Mouse (Mus musculus) T-helper 2 cell (primary cell): ENCODE results near the gene Acsf2.

Experiments used
- in situ Hi-C: fragments of 300-600 bp; cut with MboI, MseI; formaldehyde crosslinking; loops from one replicate; pipeline ENCODE4 v1.15.1; 2025; ENCODE audit warnings: high pct_unique_total_duplicates

Gene Acsf2

DNA sequence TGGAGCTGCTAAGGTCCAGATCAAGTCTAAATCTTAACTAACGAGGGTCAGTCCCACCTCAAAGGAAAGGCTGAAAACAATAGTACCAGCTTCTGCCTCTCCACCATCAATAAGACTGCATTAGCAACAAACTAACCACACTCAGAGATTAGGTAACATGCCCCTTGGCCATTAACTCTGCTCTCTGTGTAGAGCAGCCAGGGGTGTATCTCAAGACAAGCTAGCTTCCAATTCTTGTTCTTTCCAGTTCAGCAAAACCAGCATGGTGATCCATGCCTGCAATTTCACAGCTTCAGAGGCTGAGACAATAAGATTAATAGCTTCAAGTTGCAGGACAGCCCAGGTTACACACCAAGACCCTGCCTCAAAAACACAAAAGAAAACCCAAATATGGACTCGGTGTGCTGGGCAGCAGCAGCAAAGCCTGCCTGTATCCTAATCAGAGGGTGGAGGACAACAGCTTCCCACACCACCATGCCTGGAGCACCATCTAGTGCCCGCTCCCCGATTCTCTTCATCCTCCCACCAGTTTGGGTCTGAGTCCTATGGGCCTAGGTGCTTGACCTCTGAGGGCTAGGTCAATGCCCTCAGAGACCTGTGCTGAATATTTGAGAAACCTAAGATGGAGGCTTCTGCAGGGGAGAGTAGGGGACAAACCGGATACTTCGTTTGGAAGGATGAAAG lies 3.1 kb downstream of the Acsf2 start:
- in situ Hi-C loops = no loop called here

DNA sequence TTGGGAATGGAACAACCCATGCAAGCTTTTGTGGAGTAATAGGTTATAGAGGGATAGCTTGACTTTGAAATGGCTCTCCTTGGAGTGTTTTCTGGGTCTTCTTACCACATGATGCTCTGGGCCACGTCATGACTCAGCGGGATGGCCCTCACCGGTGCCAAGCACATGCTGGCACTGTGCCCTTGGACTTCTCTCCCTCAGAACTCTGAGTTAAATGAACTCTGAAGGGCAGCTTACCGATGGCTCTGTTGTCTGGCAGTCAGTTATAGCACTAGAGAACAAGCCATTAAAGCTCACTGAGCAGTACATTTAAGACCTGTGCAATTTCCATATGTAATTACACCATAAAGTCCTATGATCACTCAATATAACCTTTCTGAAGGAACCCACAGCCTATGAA lies 4.4 kb downstream of the Acsf2 start:
- in situ Hi-C loops = no loop called here

DNA sequence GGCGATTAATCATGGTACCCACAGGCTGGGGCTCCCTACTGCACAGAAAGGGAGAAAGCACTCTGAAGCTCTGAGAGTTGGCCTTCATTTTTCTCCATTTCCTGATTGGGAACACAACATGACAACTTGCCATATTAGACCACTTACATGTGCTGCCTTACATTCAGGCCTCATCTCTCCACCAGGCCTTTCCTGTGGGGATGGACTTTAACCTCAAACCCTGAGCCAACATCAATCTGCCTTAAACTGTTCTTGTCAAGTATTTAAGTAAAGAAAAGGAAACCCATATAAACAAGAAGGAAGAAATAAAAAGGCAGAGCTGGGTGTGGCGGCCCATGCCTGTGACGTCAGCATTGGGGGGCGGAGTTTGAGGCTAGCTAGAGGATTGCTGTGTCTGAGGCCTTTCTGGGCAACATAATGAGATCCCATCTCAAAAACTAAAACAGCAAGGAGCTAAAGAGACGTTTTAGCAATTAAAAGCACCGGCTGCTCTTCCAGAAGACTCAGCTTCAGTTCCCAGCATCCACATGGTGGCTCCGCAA lies 5.3 kb downstream of the Acsf2 start:
- in situ Hi-C loops = no loop called here

DNA sequence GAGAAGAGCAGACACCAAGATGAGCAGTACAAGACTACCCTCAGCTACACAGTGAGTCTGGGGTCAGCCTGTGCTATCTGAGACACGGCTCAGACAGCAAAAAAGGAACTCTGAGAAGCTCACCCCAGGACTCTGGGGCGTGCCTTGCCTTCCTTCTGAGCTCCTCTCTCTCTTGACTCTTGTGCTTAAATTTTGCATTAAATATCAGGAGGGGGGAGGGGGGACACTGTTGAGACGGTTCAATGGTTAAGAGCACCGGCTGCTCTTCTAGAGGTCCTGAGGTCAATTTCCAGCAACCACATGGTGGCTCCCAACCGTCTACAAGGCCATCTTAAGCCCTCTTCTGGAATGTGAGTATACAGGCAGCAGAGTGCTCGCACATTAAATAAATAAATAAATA lies 14.2 kb downstream of the Acsf2 start:
- in situ Hi-C loops = no loop called here

DNA sequence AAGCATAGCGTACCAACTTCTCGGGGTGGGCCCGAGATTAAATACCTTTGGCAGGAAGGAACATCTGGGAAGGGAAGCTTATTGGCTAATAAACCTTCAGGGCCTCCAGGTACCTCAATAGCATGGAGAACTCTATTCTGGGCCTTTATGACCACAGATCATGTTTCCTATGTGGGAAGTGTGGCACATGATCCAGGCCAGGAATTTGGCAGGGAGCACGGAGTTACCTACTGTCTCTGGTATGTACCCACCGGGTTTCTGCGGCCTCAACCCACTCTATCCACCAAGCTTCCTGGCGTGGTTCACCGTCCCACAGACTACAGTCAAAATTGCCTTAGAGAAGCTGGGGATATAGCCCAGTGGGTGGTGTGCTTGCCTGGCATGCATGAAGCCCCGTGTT lies 16.6 kb downstream of the Acsf2 start:
- in situ Hi-C loops = no loop called here

DNA sequence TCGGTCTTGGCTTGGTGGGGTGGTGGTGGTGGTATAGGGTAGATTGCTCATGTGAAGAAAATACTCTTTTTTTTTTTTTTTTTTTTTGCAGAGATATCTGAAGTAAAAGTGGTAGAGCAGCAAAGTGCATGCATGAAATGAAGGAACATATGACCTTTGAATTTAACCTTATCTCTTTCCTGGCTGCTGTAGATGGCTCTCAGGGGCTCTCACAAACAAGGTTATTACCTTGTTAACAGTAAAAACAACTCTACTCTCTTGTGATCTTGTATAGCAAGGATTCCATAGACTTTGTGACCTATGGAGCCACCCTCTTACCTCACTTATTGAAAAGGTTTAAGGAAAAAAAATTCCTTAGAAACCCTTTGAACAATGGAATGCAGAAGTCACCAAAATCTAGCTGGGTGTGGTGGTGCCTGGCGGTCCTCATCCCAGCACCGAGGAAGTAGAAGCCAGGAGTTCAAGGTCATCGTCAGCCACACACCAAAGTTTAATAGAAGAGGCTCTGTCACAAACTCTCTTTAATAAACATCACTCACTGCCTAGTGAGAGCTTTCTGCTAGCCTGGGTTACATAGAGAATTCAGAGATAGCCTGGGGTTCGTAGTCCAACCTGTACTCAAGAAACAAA lies 21.4 kb downstream of the Acsf2 start:
- in situ Hi-C loops = no loop called here

DNA sequence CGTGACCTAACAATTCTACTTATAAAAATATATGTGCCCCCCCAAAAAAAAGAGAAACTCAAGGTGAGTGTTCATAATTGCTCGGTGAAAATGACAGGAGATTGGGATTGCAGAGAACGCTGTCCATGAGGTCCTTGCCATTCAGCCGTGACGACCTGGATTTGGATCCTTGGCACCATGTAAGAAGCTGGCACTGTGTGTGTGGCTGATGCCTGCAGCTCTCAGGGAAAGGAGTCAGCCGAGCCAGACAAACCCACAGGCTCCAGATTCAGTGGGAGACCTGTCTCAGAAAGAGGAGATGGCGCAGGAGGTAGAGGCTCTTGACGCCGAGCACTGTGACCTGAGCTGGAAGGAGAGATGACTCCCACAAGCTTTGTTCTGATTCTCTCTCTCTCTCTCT lies 25.3 kb downstream of the Acsf2 start:
- in situ Hi-C loops = no loop called here

DNA sequence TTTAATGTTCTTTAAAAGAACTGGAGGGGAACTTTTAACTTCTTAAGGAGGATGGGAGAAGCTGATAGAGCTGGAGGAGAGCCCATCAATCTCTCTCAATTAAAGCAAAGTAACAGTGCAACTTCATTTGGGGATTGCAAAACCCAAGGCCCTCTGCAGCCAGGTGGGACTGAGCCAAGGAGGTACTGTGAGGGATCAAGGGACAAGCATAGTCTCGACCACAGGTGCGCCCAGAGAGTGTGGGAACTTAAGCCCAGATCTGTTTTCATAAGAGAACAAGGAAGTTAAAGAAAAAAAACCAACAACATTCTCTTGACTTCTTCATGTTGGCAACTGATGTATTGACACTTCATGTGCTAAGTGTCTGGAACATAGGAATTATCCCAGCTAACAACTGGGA lies 26.6 kb downstream of the Acsf2 start:
- in situ Hi-C loops = no loop called here

DNA sequence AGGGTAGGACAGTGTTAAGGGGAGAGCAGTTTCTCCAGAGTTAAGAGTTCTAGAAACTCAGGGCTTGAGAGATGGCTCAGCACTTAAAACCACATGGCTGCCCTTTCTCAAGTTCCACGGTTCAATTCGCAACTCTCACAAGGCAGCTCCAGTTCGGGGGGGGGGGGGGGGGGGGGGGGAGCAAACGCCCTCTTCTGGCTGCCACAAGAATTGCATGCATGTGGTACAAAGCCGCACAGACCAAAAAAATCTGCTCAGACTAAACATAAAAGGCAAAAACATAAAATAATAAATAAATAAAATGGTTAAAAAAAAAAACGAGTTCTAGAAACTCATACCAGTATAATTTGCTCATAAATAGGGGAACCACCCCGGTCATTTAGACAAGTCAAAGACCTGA lies 27.1 kb downstream of the Acsf2 start:
- in situ Hi-C loops = no loop called here

DNA sequence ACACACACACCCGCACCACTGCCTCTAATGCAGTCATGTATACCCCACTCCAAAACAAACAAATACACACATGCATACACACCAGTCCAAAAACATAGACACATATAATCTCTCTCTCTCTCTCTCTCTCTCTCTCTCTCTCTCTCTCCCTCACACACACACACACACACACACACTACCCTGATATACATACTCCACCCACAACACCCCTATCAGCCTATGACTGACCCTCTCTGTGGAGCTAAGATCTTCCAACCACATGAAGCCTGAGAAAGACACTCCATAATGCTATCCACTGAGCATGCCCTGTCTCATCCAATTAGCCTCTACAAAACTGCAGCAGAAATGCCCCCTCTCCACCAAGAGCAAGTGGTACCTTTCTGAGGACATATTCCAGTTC lies 29.8 kb downstream of the Acsf2 start:
- in situ Hi-C loops = no loop called here

DNA sequence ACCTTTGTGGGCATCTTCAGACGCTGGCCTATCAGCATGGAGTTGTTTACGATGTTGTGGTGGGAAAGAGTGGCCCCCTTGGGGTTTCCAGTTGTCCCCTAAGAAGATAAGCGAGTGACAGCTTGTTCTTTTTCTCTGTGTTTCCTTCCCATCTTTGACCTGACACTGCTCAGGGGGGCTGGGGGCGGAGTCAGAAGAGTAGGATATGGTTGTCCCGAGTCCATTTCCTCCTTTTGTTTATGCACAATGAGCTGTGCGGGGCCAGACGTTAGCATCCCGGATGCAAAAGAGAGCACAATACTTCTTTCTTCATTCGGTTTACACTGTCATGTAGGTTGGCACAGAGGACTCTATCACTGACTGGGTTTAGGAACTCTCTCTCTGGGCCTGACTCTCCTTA lies 31.1 kb downstream of the Acsf2 start:
- in situ Hi-C loops = no loop called here

DNA sequence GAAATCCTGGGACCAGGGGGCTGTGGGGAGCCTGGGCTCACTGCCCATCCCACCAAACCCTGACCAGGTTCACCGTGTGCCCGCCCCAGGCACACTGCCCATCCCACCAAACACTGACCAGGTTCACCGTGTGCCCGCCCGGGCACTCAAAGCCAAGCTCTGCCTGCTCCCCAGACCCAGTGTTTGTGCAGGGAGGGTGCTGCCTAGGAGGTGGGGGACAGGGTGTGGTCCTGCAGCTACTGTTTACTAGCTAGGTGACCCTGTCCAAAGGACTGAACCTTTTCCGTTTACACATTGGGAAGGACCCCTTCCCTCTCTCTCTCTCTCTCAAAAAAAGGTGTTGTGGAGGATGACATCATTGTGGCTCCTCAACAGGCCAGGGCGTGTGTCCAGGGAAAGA lies 34.3 kb downstream of the Acsf2 start:
- in situ Hi-C loops = no loop called here

DNA sequence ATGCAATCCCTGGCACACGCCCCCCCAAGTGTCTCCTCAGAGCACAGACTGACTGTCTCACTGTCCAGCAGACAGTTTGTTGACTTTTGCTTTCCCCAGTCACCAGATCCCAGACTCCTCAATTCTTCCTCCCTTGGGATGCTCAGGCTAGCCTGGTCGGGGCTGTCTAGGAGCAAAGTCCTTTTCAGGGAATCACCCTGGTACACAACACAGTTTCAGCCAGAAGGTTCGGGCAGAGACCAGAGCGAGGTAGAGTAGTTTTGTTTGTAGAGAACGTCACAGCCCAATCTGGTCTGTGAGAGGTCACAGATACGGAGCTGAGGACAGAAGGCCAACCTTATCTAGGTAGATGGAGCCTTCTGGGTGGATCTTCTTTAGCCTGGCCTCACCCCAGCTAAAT lies 35.1 kb downstream of the Acsf2 start:
- in situ Hi-C loops = no loop called here

DNA sequence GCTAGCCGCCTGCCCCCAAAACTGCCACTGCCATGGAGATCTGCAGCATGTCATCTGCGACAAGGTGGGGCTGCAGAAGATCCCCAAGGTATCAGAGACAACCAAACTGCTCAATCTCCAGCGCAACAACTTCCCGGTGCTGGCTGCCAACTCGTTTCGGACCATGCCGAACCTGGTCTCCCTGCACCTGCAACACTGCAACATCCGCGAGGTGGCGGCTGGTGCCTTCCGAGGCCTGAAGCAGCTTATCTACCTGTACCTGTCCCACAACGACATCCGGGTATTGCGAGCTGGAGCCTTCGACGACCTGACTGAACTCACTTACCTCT lies 36.6 kb downstream of the Acsf2 start:
- in situ Hi-C loops = no loop called here

DNA sequence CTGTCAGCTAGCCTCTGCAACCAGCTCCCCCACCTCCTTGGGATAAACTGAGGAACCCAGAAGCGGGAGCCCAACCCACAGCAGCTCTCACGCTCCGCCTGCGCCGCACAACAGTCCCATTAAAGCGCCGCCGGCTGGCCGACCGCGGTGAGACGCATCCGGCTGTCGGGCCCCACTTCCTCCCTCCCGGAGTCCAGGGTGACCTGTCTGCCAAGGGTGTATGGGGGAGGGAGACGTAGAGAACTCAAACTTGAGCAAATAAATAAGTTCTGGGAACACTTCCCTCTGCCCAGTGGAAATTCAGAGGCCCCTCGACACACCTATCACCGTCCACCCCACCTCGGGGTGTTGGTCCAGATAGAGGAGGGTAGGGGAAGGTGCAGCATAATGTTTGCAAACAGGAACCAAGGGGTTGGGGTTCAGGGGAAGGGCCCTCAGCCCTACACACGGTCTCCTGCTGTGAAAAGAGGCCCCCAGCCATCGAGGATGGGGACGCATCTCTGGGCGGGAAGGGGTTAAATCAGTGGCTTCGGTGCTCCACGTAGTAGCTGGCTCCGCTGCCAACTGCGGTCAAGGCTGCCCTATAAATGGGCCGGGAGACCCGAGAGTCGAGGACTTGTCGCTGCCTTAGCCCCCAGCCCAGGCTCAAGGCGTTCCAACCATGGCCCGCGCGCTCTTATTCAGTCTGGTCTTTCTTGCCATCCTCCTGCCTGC lies 37.1 kb downstream of the Acsf2 start, which contains the start of gene Chad:
Gene Chad, plus strand, starts transcription at position 611 of the 714 bp plus-strand sequence.
- in situ Hi-C loops = no loop called here

DNA sequence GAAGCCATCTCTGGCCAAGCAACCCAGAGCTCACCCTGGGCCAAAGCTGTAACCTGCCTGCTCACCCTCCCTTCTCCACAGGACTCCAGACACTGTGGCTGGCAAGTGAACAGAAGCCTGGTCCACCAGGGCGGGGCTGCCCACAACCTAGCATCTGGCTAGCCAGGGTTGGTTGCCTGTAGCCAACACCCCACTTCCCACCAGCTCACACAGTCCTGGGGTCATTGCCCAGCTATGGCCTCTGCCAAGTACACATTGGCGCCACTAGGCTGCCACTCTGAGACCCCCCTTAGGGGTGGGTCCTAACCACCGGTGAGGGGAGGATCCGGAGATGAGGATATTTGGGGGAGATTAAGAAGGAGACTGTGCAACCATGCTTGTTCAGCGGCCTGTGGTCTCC lies 37.9 kb downstream of the Acsf2 start:
- in situ Hi-C loops = no loop called here

DNA sequence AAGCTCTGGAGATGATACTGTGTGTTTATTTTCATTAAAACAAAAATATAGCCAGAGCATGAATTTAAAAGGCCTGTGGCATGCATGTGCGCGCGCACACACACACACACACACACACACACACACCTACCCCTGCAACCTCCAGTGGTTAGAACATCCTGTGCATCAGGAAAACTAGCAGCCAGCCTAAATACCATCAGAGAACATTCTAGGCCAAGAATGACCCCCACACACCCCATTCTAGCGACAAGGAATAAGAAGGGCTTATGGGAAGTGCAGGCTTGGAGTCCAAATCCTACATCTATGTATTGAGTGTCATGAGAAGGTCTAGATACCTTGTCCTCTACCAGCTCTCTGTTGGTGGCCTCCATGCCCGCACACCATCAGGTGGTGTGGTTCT lies 38.3 kb downstream of the Acsf2 start:
- in situ Hi-C loops = no loop called here

DNA sequence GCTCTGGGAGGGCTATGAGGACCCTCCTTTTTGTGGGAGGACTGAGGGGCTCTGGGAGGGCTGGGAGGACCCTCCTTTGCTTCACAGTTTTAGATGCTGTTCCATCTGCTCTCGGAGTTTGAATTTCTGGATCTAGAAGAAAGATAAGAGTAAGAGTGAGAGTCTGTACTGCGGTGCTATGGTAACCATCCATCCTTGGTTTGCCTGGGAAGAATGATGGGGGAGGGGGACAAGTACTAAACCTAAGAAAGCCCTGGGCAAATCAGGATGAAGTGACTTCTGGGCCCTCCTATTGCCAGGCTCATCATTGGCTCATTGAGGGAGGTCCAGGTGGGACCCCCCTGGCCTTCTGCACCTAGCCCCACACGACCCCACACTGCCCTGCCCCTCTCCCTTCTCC lies 43.4 kb downstream of the Acsf2 start:
- in situ Hi-C loops = no loop called here

DNA sequence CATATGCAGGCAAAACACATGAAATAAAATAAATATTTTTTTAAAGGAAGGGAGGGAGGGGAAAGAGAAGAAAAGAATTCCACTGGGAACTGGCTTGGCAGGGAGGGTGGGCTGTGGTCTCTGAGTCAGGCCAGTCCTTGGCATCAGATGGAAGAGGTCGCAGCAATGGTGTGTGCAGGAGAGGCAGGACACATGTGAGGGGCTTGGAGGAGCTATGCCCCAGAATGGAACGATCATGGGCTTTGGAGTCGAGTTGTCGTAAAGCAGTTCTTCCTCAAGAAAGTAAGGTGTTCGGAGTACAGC lies 51.3 kb downstream of the Acsf2 start:
- in situ Hi-C loops = no loop called here

DNA sequence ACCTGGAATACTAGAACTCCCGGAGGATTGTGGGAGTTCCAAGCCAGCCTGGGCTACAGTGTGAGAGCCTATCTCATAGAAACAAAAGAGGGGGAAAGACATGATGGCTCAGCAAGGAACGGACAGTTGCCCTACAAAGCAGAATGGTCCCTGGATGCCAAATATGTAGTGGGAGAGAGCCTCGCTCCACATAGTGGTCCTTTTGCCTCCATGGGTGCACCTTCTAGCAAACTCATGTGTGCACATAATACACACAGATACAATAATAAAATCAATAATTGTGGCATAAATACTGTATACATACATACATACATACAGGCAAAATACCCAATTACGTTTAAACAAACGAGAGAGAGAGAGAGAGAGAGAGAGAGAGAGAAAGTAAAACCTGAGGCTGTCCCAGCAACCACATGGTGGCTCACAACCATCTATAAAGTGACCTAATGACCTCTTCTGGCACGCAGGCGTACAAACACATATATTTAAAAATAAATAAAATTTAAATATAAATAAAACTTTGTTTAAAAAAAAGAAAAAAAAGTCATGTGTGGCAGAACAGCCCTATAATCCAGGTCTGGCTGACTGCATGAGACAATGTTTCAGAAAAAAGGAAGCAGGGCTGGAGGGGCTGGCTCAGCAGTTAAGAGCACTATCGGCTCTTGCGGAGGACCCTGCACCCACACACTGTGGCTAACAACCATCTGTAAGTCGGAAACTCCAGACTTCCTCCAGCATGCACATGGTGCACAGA lies 51.8 kb downstream of the Acsf2 start:
- in situ Hi-C loops = no loop called here

DNA sequence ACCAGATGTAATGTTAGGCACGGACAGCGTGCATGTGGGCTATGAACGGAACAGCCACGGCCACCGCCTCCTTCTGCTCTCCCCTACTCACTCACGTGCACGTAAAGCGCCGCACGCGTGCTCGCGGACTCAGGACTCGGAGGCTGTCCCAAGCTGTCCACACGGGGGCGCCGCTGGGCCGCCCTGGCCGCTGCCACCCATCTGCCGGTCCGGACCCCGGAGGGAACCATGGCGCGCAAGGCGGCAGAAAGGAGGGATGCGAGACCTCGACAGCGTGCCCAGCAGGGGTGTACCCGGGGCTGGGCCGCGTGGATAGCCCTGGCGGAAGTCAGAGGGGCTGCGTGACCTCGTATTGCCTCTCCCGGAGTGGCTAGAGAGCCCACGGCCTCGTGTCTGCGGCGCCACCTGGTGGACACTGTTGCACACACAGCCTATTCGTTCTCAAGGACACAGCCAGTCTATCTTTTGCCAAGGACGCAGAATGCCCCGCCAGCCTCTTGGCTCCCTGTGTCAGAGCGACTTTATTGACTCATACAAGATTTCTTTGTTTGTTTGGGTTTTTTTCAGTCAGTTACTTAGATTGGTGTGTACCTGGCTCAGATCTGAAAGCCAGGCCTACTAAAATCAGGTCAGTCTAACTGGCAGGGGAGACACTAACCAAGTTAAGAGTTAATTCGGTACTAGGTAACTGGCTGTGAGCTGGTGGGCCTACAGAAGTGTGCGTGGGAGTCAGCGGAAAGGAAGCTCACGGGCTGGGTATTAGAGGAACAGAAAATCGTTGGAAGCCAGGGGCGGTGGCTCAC lies 52.6 kb downstream of the Acsf2 start, which contains the start of gene Rsad1:
Gene Rsad1, minus strand, starts transcription at position 368 of the 803 bp plus-strand sequence.
- in situ Hi-C loops = no loop called here
